Mouse (Mus musculus) liver, adult 2 months (tissue): ENCODE results near the gene Pabpn1l. TPM values are rescaled to one million over a fixed set of nuclear protein-coding genes. Genes with fewer than 3 reads are reported as not detected.

Experiments used
- DNase-seq: peaks from one replicate; pipeline ENCODE4 v3.0.0-alpha.2; 2011; ENCODE audit warnings: low read depth, low spot score; ENCODE audit errors: extremely low read depth
- H3K27ac ChIP-seq: fragments of 200-500 bp; replicated peaks from 2 replicates; pipeline ENCODE4 v1.5.1; 2012; ENCODE audit warnings: low read depth, mild to moderate bottlenecking, control low read depth, inconsistent platforms, low read length; ENCODE audit not compliant: insufficient read depth
- H3K27me3 ChIP-seq: fragments of 200-500 bp; 2 replicates; pipeline ENCODE4 v1.6.1; 2012; ENCODE audit warnings: mild to moderate bottlenecking, moderate library complexity, low read length, inconsistent platforms; ENCODE audit not compliant: control insufficient read depth, insufficient read depth
- H3K36me3 ChIP-seq: fragments of 200-500 bp; 2 replicates; pipeline ENCODE4 v1.6.1; 2012; ENCODE audit warnings: low read length, inconsistent platforms; ENCODE audit not compliant: control insufficient read depth, insufficient read depth
- H3K4me1 ChIP-seq: fragments of 200-500 bp; 2 replicates; pipeline ENCODE4 v1.6.1; 2011; ENCODE audit warnings: low read length; ENCODE audit not compliant: control insufficient read depth, insufficient read depth
- H3K4me3 ChIP-seq: fragments of 200-500 bp; 2 replicates; pipeline ENCODE4 v1.5.1; 2011; ENCODE audit warnings: low read depth, mild to moderate bottlenecking, control low read depth, low read length, moderate library complexity; ENCODE audit not compliant: insufficient read depth
- H3K79me2 ChIP-seq: fragments of 200-500 bp; 2 replicates; pipeline ENCODE4 v1.6.1; 2012; ENCODE audit warnings: inconsistent platforms, mild to moderate bottlenecking, low read length, moderate library complexity; ENCODE audit not compliant: control insufficient read depth, insufficient read depth
- H3K9ac ChIP-seq: fragments of 200-500 bp; 2 replicates; pipeline ENCODE4 v1.6.1; 2012; ENCODE audit warnings: low read depth, mild to moderate bottlenecking, control low read depth, inconsistent platforms, low read length
- CTCF ChIP-seq: fragments of 200-500 bp; IDR thresholded peaks from 2 replicates; pipeline ENCODE4 v1.5.1; 2011; ENCODE audit warnings: low read depth, low read length, control low read depth
- POLR2A ChIP-seq: fragments of 200-500 bp; IDR thresholded peaks from 2 replicates; pipeline ENCODE4 v1.6.1; 2011; ENCODE audit warnings: low read length, control low read depth; ENCODE audit not compliant: insufficient read depth; ENCODE audit errors: extremely low read depth
- WGBS: fragments of 180-500 bp; shearing (Covaris S2); methylation state at CpG from one replicate; pipeline ENCODE4 v1.1.7; 2018; 5-methylcytosine and 5-hydroxymethylcytosine counted together
- polyA plus RNA-seq: library from polyadenylated mRNA; depleted of rRNA; stranded (reverse); fragments of >200 nt; gene quantifications from 2 replicates; pipeline ENCODE4 v1.2.3, GENCODE M21; 2012; rRNA removed
- total RNA-seq: library from RNA; depleted of rRNA; stranded (reverse); fragments of >200 nt; gene quantifications from 2 replicates; pipeline ENCODE4 v1.2.3, GENCODE M21; 2014; rRNA removed

Pabpn1l gene
- not detected in 2 replicates for total RNA-seq
- not detected in 2 replicates for polyA plus RNA-seq

DNA sequence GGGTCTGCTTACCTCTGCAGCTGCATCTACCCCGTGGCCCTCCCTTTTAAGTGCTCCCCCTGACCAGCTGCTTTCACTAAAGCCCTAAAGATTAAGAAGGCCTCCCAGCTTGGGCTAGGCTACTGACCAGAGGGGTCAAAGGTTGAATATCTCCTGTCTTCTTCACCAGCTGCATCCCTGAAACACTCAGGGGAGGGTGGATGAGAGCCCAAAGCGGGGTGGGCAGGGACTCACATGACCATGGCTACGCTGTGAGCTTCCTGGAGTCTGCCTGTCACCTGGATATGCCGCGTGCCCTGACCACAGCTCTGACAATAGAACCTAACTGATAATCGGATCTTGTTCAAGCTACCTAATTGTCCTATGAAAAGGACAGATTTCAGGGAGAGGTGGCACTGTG is at the start of gene Pabpn1l:
Pabpn1l (minus strand) TSS at position 13 of the 400 bp plus-strand sequence.
- H3K4me1 ChIP-seq: no peaks in the 10 kb centered on the region
- H3K4me3 ChIP-seq: no peak within 1 kb of the TSS
- no peak for DNase-seq
- no peaks in the 10 kb centered on the region for H3K27me3 ChIP-seq
- H3K36me3 ChIP-seq: no peaks in the 10 kb centered on the region
- no peak within 1 kb of the TSS for H3K9ac ChIP-seq
- no peaks in the 10 kb centered on the region for H3K79me2 ChIP-seq
- TF ChIP-seq CTCF (no peak), POLR2A (no peak)
- WGBS: 79% methylated on average over 6 of the region's 6 CpGs
- no peak within 1 kb of the TSS for H3K27ac ChIP-seq

DNA sequence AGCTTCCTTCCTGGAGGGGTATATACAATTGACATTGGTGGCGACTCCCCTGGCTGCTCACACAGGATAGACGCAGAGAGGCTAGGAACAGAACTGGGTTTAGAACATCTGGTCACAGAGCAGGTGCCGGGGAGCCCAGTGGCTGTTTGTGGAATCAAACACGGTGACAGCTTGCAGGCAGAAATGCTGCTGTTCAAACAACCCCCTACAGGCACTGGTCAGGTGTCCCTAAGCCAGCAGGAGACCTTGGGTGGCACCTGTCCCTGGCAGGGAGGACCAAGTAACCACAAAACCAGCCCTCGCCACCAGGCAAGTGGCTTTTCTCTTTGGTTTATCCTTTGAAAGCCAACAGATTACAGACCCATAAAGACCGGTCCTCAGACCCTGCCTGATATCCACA is 49.4 kb upstream of the Pabpn1l start:
- H3K79me2 ChIP-seq: no peaks in the 10 kb centered on the region
- H3K4me3 ChIP-seq: no peak overlapping the region
- WGBS: 57% methylated on average over 6 of the region's 6 CpGs
- TF ChIP-seq POLR2A (no peak), CTCF (no peak)
- H3K36me3 ChIP-seq: no peaks in the 10 kb centered on the region
- no peak overlapping the region for H3K9ac ChIP-seq
- H3K4me1 ChIP-seq: no peaks in the 10 kb centered on the region
- DNase-seq: no peak
- H3K27ac ChIP-seq: no peak overlapping the region
- no peaks in the 10 kb centered on the region for H3K27me3 ChIP-seq

DNA sequence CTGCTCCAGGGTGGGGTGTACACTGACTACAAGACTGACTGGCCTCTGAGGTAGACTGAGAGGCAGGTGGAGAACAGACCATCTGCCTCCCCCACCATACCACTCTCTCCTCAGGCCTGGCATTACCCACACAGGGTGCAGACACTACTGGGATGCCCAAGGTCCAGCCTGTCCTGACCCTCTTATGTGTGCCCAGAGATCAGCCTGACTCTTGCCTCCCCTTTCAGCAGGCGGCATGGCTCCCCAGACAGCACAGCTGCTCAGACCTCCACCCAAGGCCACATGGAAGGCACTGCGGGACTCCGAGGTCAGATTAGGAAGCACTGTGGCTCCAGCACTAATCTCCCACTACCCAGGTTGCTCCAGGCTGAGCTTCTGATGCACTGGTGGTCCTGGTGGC is 48.2 kb upstream of the Pabpn1l start:
- no peak for DNase-seq
- TF ChIP-seq CTCF: no peak
- no peaks in the 10 kb centered on the region for H3K4me1 ChIP-seq
- no peak overlapping the region for H3K9ac ChIP-seq
- no peaks in the 10 kb centered on the region for H3K79me2 ChIP-seq
- H3K27me3 ChIP-seq: no peaks in the 10 kb centered on the region
- WGBS: 67% methylated on average over 3 of the region's 3 CpGs
- H3K27ac ChIP-seq: no peak overlapping the region
- H3K4me3 ChIP-seq: no peak overlapping the region
- H3K36me3 ChIP-seq: no peaks in the 10 kb centered on the region

DNA sequence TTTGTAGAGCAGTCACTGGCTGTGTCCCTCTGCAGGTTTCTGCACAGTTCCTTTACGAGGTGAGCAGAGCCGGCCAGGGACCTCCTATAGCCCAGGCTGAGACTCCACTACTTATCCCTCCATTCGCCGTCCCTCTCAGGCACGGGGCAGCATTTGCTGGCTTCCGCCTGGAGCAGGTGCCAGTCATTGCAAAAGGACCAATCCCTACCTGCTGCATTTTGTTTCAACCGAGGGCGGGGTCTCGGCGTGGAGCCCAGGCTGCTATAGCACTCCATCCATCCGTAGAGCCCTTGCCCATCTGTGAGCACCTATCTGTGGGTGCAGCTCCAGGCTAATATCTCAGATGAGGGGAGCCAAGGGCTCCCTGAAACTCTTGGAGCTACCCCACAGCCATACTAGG is 47.5 kb upstream of the Pabpn1l start:
- WGBS: 41% methylated on average over 11 of the region's 11 CpGs
- no peak for DNase-seq
- no peaks in the 10 kb centered on the region for H3K27me3 ChIP-seq

DNA sequence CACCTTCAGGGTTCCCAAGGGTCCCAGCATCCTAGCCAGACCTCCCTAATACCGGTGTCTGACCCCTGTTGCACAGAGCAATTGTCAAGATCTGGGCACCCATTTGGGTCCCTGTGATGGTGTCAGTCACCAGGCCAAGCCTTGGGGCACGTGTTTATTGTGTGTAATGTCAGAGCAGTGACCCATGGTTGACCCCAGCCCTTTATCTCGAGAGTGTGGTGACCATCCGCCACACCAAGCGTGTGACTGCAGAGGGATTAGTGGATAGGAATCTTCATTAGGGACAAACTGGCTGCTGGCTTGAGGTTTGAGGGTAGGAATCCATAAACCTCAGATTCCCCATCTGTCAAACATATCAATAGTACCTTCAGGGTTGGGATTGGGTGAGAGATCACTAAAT is 46.8 kb upstream of the Pabpn1l start:
- no peaks in the 10 kb centered on the region for H3K27me3 ChIP-seq
- no peaks in the 10 kb centered on the region for H3K4me1 ChIP-seq
- no peak for TF ChIP-seq CTCF
- TF ChIP-seq POLR2A: no peak
- 50% methylated on average over 5 of the region's 5 CpGs for WGBS
- H3K27ac ChIP-seq: no peak overlapping the region
- no peaks in the 10 kb centered on the region for H3K36me3 ChIP-seq
- H3K79me2 ChIP-seq: no peaks in the 10 kb centered on the region
- no peak overlapping the region for H3K9ac ChIP-seq
- DNase-seq: no peak
- H3K4me3 ChIP-seq: no peak overlapping the region

More for the DNA sequence above, 47.5 kb upstream of the Pabpn1l start:
- no peaks in the 10 kb centered on the region for H3K36me3 ChIP-seq
- H3K4me3 ChIP-seq: no peak overlapping the region
- TF ChIP-seq POLR2A (no peak), CTCF (no peak)
- H3K4me1 ChIP-seq: no peaks in the 10 kb centered on the region
- H3K9ac ChIP-seq: no peak overlapping the region
- no peak overlapping the region for H3K27ac ChIP-seq
- no peaks in the 10 kb centered on the region for H3K79me2 ChIP-seq

DNA sequence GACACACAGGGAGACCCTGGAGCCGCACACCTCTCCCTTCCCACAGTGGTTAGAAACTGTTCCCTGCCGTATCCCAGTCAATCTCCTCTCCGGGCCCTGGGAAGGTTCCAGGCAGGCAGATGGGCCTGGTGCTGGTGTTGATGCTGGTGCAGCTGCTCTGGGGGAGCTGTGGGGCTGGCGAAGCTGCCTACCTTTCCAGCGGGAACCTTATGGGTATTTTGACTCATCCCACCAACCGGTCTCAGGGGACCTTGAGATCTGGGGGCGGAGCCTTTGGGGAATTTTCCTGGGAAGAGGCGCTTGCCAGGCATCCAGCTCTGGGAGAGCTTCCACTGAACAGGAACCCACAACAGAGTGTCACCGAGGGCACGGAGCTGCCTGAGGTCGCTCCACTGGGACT is 45.3 kb upstream of the Pabpn1l start:
- H3K36me3 ChIP-seq: no peaks in the 10 kb centered on the region
- H3K79me2 ChIP-seq: no peaks in the 10 kb centered on the region
- 65% methylated on average over 11 of the region's 11 CpGs for WGBS
- H3K9ac ChIP-seq: no peak overlapping the region
- H3K27ac ChIP-seq: no peak overlapping the region
- no peaks in the 10 kb centered on the region for H3K27me3 ChIP-seq
- no peak for DNase-seq
- no peaks in the 10 kb centered on the region for H3K4me1 ChIP-seq
- no peak overlapping the region for H3K4me3 ChIP-seq
- TF ChIP-seq POLR2A (no peak), CTCF (no peak)
